Mouse (Mus musculus) cerebellum, adult 2 months (tissue): ENCODE results near the gene Coq4.

Experiments used
- CTCF ChIP-seq: fragments of 200-500 bp; IDR thresholded peaks from 2 replicates; pipeline ENCODE4 v1.5.1; 2011; ENCODE audit warnings: low read depth, mild to moderate bottlenecking, control low read depth, low read length, moderate library complexity, borderline replicate concordance; ENCODE audit not compliant: insufficient read depth
- POLR2A ChIP-seq: fragments of 200-500 bp; IDR thresholded peaks from 2 replicates; pipeline ENCODE4 v1.6.1; 2011; ENCODE audit warnings: low read length, control low read depth, borderline replicate concordance; ENCODE audit not compliant: insufficient read depth

DNA sequence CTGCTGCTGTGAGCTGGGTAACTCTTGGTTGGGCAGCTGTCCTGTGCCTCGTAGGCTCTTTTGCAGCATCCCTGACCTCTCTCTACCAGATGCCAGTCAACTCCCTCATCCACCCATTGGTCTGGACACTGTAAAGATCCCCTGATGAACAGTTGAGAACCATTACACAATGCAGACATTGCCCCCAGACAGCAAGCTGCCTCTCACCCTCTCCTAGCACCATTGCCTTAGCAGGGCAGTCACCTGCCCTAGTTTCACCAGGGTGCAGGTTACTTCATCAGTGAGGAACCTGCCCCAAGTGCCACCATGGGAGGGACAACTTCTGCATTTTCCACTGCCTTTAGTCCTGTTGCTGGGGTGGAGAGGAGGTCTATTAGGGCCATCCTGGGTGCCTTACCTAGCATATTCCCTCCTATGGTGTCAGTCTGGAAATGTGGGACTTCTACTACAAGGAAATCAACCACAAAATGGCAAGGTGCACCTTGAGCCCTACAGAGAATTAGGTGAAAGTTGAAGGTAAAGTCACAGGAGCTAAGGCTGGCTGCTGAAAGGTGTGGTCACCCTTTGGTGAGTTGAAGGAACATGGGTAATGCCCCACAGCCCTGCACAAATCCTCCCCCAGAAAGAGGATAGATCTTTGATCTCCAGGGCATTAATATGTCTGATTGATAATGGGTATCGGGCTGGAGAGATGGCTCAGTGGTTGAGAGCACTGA, 5.6 kb downstream of the Coq4 start:
- TF ChIP-seq CTCF (no peak), POLR2A (no peak)
